Mouse (Mus musculus): ENCODE measurements around the gene Ash1l. TPM values are rescaled to one million over a fixed set of nuclear protein-coding genes. Genes with fewer than 3 reads are reported as not detected.
"Not testable (repeated sequence)": the region's sequence is repeated elsewhere in the genome, so short reads cannot be mapped to it uniquely, and the experiment has no call there.

The Ash1l gene
- polyA plus RNA-seq, 1 experiment from 2014 or later = 13.3 TPM

GRCm38 (mm10) chr3:88963211-88963610 is 12.8 kb downstream of the Ash1l start:
- not testable (repeated sequence) for H3K9ac ChIP-seq; H3K9me3 ChIP-seq (replicated peaks); H3K4me2 ChIP-seq; H3K4me1 ChIP-seq (replicated peaks); H3K4me3 ChIP-seq; H3K27me3 ChIP-seq; H3K27ac ChIP-seq; ATAC-seq (replicated peaks; ENCODE audit: insufficient number of reproducible peaks, insufficient read depth, low FRiP score, low read depth)
- H3K36me3 ChIP-seq = peaks cover 15% of the 10 kb centered on the region

GRCm38 (mm10) chr3:88975012-88975411 is 24.6 kb downstream of the Ash1l start:
- 73% methylated on average over 2 of the region's 2 CpGs for WGBS

GRCm38 (mm10) chr3:88981206-88982010 is 31.0 kb downstream of the Ash1l start:
- Histone ChIP-seq H3K4me1 (replicated peaks) (no peaks in the 10 kb centered on the region), H3K36me3 (peaks cover 37% of the 10 kb centered on the region), H3K27ac (no peak overlapping the region), H3K4me3 (no peak overlapping the region), H3K9me3 (replicated peaks) (0 out of 2 replicates have a peak, but pooled peaks cover 3% of the 10 kb centered on the region), H3K9ac (no peak overlapping the region), H3K4me2 (no peak overlapping the region), H3K27me3 (no peaks in the 10 kb centered on the region)
- WGBS = 92% methylated on average over 8 of the region's 8 CpGs
- ATAC-seq (replicated peaks; ENCODE audit: insufficient number of reproducible peaks, insufficient read depth, low FRiP score, low read depth) = no peak

More at GRCm38 (mm10) chr3:88975012-88975411, 24.6 kb downstream of the Ash1l start:
- no peak for ATAC-seq (replicated peaks; ENCODE audit: insufficient number of reproducible peaks, insufficient read depth, low FRiP score, low read depth)
- no peak overlapping the region for H3K4me2 ChIP-seq
- H3K36me3 ChIP-seq = peaks cover 4% of the 10 kb centered on the region; the same call in 1 of the 2 replicates
- H3K4me1 ChIP-seq (replicated peaks) = no peaks in the 10 kb centered on the region
- H3K9ac ChIP-seq = no peak overlapping the region
- H3K27me3 ChIP-seq = no peaks in the 10 kb centered on the region
- no peak overlapping the region for H3K27ac ChIP-seq
- H3K9me3 ChIP-seq (replicated peaks) = 0 out of 2 replicates have a peak, but pooled peaks cover 3% of the 10 kb centered on the region
- no peak overlapping the region for H3K4me3 ChIP-seq

DNA sequence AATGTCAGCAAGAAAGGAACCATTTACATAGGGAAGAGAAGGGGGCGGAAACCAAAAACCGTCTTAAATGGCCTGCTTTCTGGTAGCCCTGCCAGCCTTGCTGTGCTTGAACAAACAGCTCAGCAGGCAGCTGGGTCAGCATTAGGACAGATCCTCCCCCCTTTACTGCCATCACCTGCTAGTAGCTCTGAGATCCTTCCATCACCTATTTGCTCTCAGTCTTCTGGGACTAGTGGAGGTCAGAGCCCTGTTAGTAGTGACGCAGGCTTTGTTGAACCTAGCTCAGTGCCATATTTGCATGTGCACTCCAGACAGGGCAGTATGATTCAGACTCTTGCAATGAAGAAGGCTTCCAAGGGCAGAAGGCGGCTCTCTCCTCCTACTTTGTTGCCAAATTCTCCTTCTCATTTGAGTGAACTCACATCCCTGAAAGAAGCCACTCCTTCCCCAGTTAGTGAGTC is 33.5 kb downstream of the Ash1l start:
- Histone ChIP-seq H3K4me3 (no peak overlapping the region), H3K9ac (no peak overlapping the region), H3K36me3 (peaks cover 49% of the 10 kb centered on the region), H3K4me1 (replicated peaks) (no peaks in the 10 kb centered on the region), H3K27me3 (no peaks in the 10 kb centered on the region), H3K4me2 (no peak overlapping the region), H3K27ac (no peak overlapping the region), H3K9me3 (replicated peaks) (no peaks in the 10 kb centered on the region)
- whole genome bisulfite sequencing = 75% methylated on average over 4 of the region's 4 CpGs
- no peak for ATAC-seq (replicated peaks; ENCODE audit: insufficient number of reproducible peaks, insufficient read depth, low FRiP score, low read depth)

DNA sequence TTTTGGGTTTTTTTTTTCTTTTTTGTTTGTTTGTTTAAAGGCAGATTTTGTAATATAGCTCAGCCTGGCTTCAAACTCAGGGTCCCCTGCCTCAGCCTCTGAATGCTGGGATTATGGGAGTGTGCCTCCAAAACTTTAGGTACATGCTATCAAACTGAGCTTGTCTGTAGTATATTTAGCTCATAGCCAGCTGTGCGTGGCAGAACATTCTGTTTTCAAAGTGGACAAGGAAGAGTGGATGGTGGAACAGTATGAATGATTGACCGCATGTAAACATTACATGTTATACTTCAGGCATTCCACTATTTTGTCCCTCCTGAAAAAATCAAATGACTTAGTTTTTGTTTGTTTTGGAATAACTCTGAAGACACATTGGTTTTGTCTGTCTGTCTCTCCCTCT is 42.4 kb downstream of the Ash1l start:
- peak overlapping the region; percentile 61 for H3K27ac ChIP-seq
- no peak overlapping the region for H3K4me3 ChIP-seq
- no peak overlapping the region for H3K4me2 ChIP-seq
- no peaks in the 10 kb centered on the region for H3K27me3 ChIP-seq
- no peaks in the 10 kb centered on the region for H3K9me3 ChIP-seq (replicated peaks)
- H3K36me3 ChIP-seq = 0 out of 2 replicates have a peak, but pooled peaks cover 11% of the 10 kb centered on the region
- 57% methylated on average over 2 of the region's 2 CpGs for WGBS
- H3K4me1 ChIP-seq (replicated peaks) = peaks cover 13% of the 10 kb centered on the region
- no peak for ATAC-seq (replicated peaks; ENCODE audit: insufficient number of reproducible peaks, insufficient read depth, low FRiP score, low read depth)
- H3K9ac ChIP-seq = no peak overlapping the region

DNA sequence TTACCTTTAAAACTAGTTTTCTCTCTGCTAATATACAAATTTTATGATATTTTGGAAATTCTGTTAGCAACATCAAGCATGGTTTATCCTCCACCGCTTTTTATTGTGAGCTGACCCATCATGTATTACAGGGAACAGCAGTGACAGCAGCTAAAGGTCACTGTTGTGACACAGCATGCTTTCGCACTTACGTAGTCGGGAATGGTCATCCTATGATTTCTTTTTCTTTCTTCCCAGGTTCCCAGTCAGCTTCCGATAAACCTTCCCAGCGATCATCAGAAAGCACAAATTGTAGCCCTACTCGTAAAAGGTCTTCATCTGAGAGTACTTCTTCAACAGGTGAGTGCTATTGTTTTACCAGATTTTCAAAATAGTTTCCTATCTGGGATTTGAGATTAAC is 51.1 kb downstream of the Ash1l start:
- no peak overlapping the region for H3K27ac ChIP-seq
- H3K4me2 ChIP-seq = no peak overlapping the region
- H3K9me3 ChIP-seq (replicated peaks) = no peaks in the 10 kb centered on the region
- WGBS = 89% methylated on average over 7 of the region's 7 CpGs
- no peaks in the 10 kb centered on the region for H3K4me1 ChIP-seq (replicated peaks)
- no peak for ATAC-seq (replicated peaks; ENCODE audit: insufficient number of reproducible peaks, insufficient read depth, low FRiP score, low read depth)
- H3K4me3 ChIP-seq = no peak overlapping the region
- H3K27me3 ChIP-seq = no peaks in the 10 kb centered on the region
- H3K9ac ChIP-seq = no peak overlapping the region
- H3K36me3 ChIP-seq = peaks cover 42% of the 10 kb centered on the region

DNA sequence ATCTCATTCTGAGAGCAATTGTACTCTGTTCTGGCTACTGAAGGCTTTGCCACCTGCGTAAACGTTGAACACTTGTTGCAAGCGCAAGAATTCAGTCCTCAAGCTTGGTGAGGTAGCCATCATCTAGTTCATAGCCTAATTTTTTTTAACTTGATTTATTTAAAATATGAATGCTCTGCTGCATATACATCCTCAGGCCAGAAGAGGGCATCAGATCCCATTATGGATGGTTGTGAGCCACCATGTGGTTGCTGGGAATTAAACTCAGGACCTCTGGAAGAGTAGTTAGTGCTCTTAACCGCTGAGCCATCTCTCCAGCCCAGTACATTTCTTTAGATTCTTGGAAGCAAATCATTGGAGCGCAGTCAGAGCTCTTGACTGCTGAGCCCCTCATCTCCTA is 80.5 kb downstream of the Ash1l start:
- H3K9me3 ChIP-seq (replicated peaks); ATAC-seq (replicated peaks; ENCODE audit: insufficient number of reproducible peaks, insufficient read depth, low FRiP score, low read depth); H3K9ac ChIP-seq; H3K27ac ChIP-seq; H3K4me2 ChIP-seq; H3K4me3 ChIP-seq; H3K27me3 ChIP-seq; H3K4me1 ChIP-seq (replicated peaks): not testable (repeated sequence)
- WGBS = 95% methylated on average over 5 of the region's 5 CpGs
- H3K36me3 ChIP-seq = peaks cover 79% of the 10 kb centered on the region

DNA sequence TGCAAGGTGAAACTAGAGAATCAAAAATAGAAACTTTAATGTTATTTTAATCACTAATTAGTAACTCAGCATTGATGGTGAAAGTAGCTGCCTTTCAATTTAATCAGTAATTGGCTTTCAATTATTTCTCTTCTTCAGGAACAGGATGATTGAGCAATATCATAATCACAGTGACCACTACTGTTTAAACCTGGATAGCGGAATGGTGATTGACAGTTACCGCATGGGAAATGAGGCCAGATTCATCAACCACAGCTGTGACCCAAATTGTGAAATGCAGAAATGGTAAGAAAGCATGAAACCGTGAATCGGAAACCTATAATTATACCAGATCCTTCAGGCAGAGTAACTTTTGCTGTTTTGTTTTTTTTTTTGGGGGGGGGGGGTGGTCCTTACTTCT is 92.9 kb downstream of the Ash1l start:
- ATAC-seq (replicated peaks; ENCODE audit: insufficient number of reproducible peaks, insufficient read depth, low FRiP score, low read depth) = no peak
- no peak overlapping the region for H3K27ac ChIP-seq
- H3K4me2 ChIP-seq = no peak overlapping the region
- no peaks in the 10 kb centered on the region for H3K27me3 ChIP-seq
- H3K9me3 ChIP-seq (replicated peaks) = no peaks in the 10 kb centered on the region
- no peak overlapping the region for H3K4me3 ChIP-seq
- peaks cover 73% of the 10 kb centered on the region for H3K36me3 ChIP-seq
- no peak overlapping the region for H3K9ac ChIP-seq
- no peaks in the 10 kb centered on the region for H3K4me1 ChIP-seq (replicated peaks)
- 97% methylated on average over 4 of the region's 4 CpGs for WGBS

DNA sequence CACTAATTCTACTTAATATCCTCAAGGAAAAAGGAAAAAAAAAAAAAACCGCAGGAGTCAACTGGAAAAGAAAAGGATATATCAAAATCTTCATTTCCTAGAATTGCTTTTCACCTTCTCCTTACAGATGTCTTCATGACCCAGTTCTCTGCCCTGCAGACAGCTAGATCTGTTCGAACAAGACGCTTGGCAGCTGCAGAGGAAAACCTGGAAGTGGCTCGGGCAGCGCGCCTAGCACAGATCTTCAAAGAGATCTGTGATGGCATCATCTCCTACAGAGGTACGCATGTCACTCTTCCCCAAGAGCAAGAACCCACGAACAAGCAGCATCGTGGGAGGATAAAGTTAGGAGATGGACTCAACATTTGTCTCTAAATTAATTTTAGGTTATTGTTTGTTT is 107.9 kb downstream of the Ash1l start:
- WGBS = 91% methylated on average over 9 of the region's 9 CpGs
- no peak overlapping the region for H3K4me3 ChIP-seq
- no peak overlapping the region for H3K9ac ChIP-seq
- H3K27ac ChIP-seq = no peak overlapping the region
- H3K4me1 ChIP-seq (replicated peaks) = no peaks in the 10 kb centered on the region
- H3K36me3 ChIP-seq = peaks cover 87% of the 10 kb centered on the region
- no peak for ATAC-seq (replicated peaks; ENCODE audit: insufficient number of reproducible peaks, insufficient read depth, low FRiP score, low read depth)
- no peaks in the 10 kb centered on the region for H3K9me3 ChIP-seq (replicated peaks)
- no peak overlapping the region for H3K4me2 ChIP-seq
- H3K27me3 ChIP-seq = no peaks in the 10 kb centered on the region

- no peaks in the 10 kb centered on the region for H3K9me3 ChIP-seq (replicated peaks)
- no peak overlapping the region for H3K27ac ChIP-seq
- no peaks in the 10 kb centered on the region for H3K27me3 ChIP-seq
- 76% methylated on average over 3 of the region's 3 CpGs for WGBS
- ATAC-seq (replicated peaks; ENCODE audit: insufficient number of reproducible peaks, insufficient read depth, low FRiP score, low read depth) = no peak
- no peak overlapping the region for H3K9ac ChIP-seq
- no peak overlapping the region for H3K4me2 ChIP-seq
- no peak overlapping the region for H3K4me3 ChIP-seq
- peaks cover 88% of the 10 kb centered on the region for H3K36me3 ChIP-seq
- no peaks in the 10 kb centered on the region for H3K4me1 ChIP-seq (replicated peaks)
Measured at GRCm38 (mm10) chr3:89058783-89059182, 108.4 kb downstream of the Ash1l start.

DNA sequence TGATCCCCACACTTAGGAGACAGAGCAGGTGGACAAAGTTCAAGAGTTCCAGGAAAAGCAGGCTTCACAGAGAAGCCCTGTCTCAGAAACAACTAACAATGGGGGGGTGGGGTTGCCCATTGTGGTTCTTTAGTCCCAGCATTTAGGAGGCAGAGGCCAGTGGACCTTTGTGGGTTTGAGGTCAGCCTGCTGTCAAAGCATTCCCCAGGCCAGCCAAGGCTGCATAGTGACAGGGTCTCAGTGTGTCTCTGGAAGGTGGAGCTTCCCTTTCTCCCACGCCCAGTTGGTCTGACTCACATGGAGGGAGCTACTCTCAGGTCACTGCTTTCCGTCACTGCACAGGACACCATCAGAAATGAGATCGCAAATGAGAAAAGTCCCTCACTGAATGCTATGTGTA is 111.3 kb downstream of the Ash1l start:
- Histone ChIP-seq H3K27ac (no peak overlapping the region), H3K27me3 (no peaks in the 10 kb centered on the region), H3K9me3 (replicated peaks) (no peaks in the 10 kb centered on the region), H3K36me3 (peaks cover 85% of the 10 kb centered on the region), H3K4me1 (replicated peaks) (no peaks in the 10 kb centered on the region), H3K4me2 (no peak overlapping the region), H3K9ac (no peak overlapping the region), H3K4me3 (no peak overlapping the region)
- no peak for ATAC-seq (replicated peaks; ENCODE audit: insufficient number of reproducible peaks, insufficient read depth, low FRiP score, low read depth)
- WGBS = 78% methylated on average over 3 of the region's 3 CpGs

DNA sequence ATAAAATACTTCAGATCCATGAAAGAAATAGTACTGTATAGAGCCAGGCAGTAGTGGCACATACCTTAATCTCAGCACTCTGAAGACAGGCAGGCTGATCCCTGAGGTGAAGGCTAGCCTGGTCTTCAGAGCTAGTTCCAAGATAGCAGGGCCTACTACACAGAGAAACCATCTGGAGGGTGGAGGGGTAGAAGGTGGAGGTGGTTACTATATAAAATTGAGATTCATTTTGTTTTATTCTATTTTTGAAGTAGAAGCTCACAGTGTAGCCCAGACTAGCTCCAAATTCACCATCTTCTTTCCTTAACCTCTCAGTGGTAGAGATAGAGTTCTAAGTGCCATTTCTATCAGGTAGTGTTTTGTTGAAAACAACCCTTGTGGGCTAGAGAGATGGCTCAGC is 116.8 kb downstream of the Ash1l start:
- H3K4me2 ChIP-seq = no peak overlapping the region
- peaks cover 91% of the 10 kb centered on the region for H3K36me3 ChIP-seq
- H3K27ac ChIP-seq = no peak overlapping the region
- no peak overlapping the region for H3K4me3 ChIP-seq
- no peak overlapping the region for H3K9ac ChIP-seq
- no peaks in the 10 kb centered on the region for H3K9me3 ChIP-seq (replicated peaks)
- no peaks in the 10 kb centered on the region for H3K4me1 ChIP-seq (replicated peaks)
- ATAC-seq (replicated peaks; ENCODE audit: insufficient number of reproducible peaks, insufficient read depth, low FRiP score, low read depth) = no peak
- H3K27me3 ChIP-seq = no peaks in the 10 kb centered on the region
